Mouse (Mus musculus) lung, adult 2 months (tissue): Measurements from ENCODE around the gene Rhox7a.
"Not testable (repeated sequence)": the region's sequence is repeated elsewhere in the genome, so short reads cannot be mapped to it uniquely, and the experiment has no call there.

ENCODE experiments used
- CTCF ChIP-seq: fragments of 200-500 bp; IDR thresholded peaks from 2 replicates; pipeline ENCODE4 v1.5.1; 2011; ENCODE audit warnings: mild to moderate bottlenecking, low read length, control low read depth; ENCODE audit not compliant: insufficient read depth
- POLR2A ChIP-seq: fragments of 200-500 bp; IDR thresholded peaks from 2 replicates; pipeline ENCODE4 v1.6.1; 2011; ENCODE audit warnings: low read depth, mild to moderate bottlenecking, control low read depth, low read length, borderline replicate concordance; ENCODE audit errors: extremely low read depth

DNA sequence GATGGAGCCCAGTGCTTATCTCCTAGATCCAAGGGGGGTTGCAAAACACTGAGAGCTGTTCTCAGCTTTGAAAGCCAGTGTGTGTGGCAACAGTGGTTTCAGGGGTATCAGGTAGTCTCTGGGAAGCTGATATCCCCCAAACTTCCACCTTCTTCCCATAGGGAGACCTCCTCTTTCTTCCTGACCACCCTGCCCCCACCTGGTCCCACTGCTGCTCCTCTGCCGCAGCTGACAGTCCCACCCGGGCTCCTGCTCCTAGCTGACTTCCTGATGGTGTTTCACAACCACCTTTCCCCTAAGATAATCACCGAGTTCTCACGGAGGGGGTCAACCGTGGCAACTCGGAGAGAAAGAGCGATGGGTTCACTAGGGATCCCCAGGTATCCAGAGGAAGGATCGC is at the start of gene Rhox7a:
- TF ChIP-seq CTCF, POLR2A: not testable (repeated sequence)
